Mouse (Mus musculus) bone marrow, adult 2 months (tissue): ENCODE measurements around the gene Nav2.

Experiments
- CTCF ChIP-seq: fragments of 200-500 bp; IDR thresholded peaks from 2 replicates; pipeline ENCODE4 v1.5.1; 2011; ENCODE audit warnings: low read length, control low read depth; ENCODE audit not compliant: control insufficient read depth, insufficient read depth
- POLR2A ChIP-seq: fragments of 200-500 bp; IDR thresholded peaks from 2 replicates; pipeline ENCODE4 v1.6.1; 2011; ENCODE audit warnings: low read depth, mild to moderate bottlenecking, control low read depth, low read length, borderline replicate concordance; ENCODE audit not compliant: control insufficient read depth

GRCm38 (mm10) chr7:49390829-49391228 is 482.3 kb downstream of the Nav2 start:
- TF ChIP-seq POLR2A = no peak
- no peak for TF ChIP-seq CTCF
